ENCODE assay signal across 14 mouse cellular contexts in the genomic region with DNA sequence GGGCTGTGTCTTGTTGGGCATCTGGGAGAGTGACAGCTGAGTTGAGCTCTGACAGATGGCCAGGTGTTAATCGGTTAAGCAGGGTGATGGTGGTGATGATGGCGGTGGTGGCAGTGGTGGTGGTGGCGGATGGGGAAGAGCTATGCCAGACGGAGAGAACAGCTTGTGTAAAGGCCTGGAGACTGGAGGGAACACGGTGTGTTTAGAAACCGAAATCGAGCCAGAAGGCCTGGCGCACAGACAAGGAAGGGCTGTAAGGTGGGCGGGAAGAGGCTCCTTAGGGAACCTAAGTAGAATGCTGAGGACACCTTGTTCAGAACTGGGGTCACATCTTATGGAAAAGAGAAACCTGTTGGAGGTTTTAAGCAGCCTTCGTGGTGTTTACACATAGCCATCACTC.
A peak's percentile ranks its signal among the peaks of the same experiment; 100 is the strongest.
DNase-seq lines count a peak whose midpoint lies in the region; ATAC-seq and TF ChIP-seq lines count a peak whose summit lies in the region.
"Had no signal": no experiment of that assay in that cellular context is flagged by ENCODE, and none has a peak within 500 bp of the region (broad histone marks: within the 10 kb centered on the region; RNA-seq: fewer than 3 reads in every experiment).

No protein-coding gene starts in this region.

- no peak for ATAC-seq in hindbrain, postnatal 0 days
- ATAC-seq in hindbrain, embryonic 11.5 days (ENCODE audit: low FRiP score): no peak

- H3K27me3 ChIP-seq in hindbrain, postnatal 0 days (ENCODE audit: insufficient read depth, low read length): no peaks in the 10 kb centered on the region
- H3K27me3 ChIP-seq in hindbrain, embryonic 10.5 days (ENCODE audit: insufficient read depth, poor library complexity, severe bottlenecking): no peaks in the 10 kb centered on the region
- no peaks in the 10 kb centered on the region for H3K27me3 ChIP-seq in hindbrain, embryonic 11.5 days (ENCODE audit: control insufficient read depth, insufficient read depth, low read length)
- H3K27me3 ChIP-seq: liver, embryonic 15.5 days; neural tube, embryonic 13.5 days had no signal

- H3K4me2 ChIP-seq in hindbrain, postnatal 0 days (ENCODE audit: low read depth, low read length): no peak overlapping the region
- H3K4me2 ChIP-seq in hindbrain, embryonic 11.5 days (replicated peaks; ENCODE audit: low read depth, low read length): no peak overlapping the region
- H3K4me2 ChIP-seq: liver, embryonic 15.5 days; neural tube, embryonic 13.5 days had no signal

- H3K27ac ChIP-seq in hindbrain, postnatal 0 days: no peak overlapping the region
- H3K27ac ChIP-seq in hindbrain, embryonic 10.5 days: no peak overlapping the region
- no peak overlapping the region for H3K27ac ChIP-seq in hindbrain, embryonic 11.5 days (ENCODE audit: low read depth, low read length)
- H3K27ac ChIP-seq: liver, embryonic 15.5 days; neural tube, embryonic 13.5 days had no signal

- H3K4me1 ChIP-seq in hindbrain, postnatal 0 days (ENCODE audit: insufficient read depth, low read length): no peaks in the 10 kb centered on the region
- no peaks in the 10 kb centered on the region for H3K4me1 ChIP-seq in hindbrain, embryonic 10.5 days (replicated peaks)
- H3K4me1 ChIP-seq in hindbrain, embryonic 11.5 days (replicated peaks; ENCODE audit: control insufficient read depth, insufficient read depth, low read length): no peaks in the 10 kb centered on the region
- H3K4me1 ChIP-seq: liver, embryonic 15.5 days had no signal

- DNase-seq in hindbrain, postnatal 0 days (ENCODE audit: low spot score): peak; percentile 34
- no peak for DNase-seq in hindbrain, embryonic 10.5 days (ENCODE audit: low spot score)
- DNase-seq in frontal cortex, postnatal 14 days (ENCODE audit: low spot score in 2 of 2): peak; percentile 49 to 51
- peak; percentile 51 to 89 for DNase-seq in left cerebral cortex, adult 9 months (ENCODE audit: low spot score in 2 of 2)
- DNase-seq in testis, postnatal 10 days (ENCODE audit: low spot score): peak; percentile 44
- DNase-seq in adrenal gland, postnatal 10 days: no peak
- no peak for DNase-seq in heart, postnatal 36 days
- DNase-seq in hindbrain, embryonic 11.5 days (ENCODE audit: low spot score): no peak
- DNase-seq: adrenal gland, adult 8-10 months; B cell, adult 2 months; embryo, embryonic 11 days; kidney, postnatal 14 days had no signal

- no peak overlapping the region for H3K9ac ChIP-seq in hindbrain, postnatal 0 days (replicated peaks; ENCODE audit: low read length)
- no peak overlapping the region for H3K9ac ChIP-seq in hindbrain, embryonic 11.5 days (ENCODE audit: low read depth, low read length)
- H3K9ac ChIP-seq: liver, embryonic 15.5 days; neural tube, embryonic 13.5 days had no signal

- intact Hi-C loops in heart, postnatal 36 days (cut with DNase I): no loop called here

- H3K4me3 ChIP-seq in hindbrain, postnatal 0 days (ENCODE audit: low read length): no peak overlapping the region
- H3K4me3 ChIP-seq in hindbrain, embryonic 10.5 days: no peak overlapping the region
- no peak overlapping the region for H3K4me3 ChIP-seq in hindbrain, embryonic 11.5 days (ENCODE audit: low read depth, low read length)
- H3K4me3 ChIP-seq: liver, embryonic 15.5 days; neural tube, embryonic 13.5 days had no signal

- no peak for TF ChIP-seq CTCF in hindbrain, postnatal 0 days (IDR thresholded peaks at IDR 0.05; ENCODE audit: low read depth)

- WGBS in hindbrain, postnatal 0 days: 79% methylated on average over 10 of the region's 10 CpGs
- WGBS in hindbrain, embryonic 10.5 days: 83% methylated on average over 10 of the region's 10 CpGs
- WGBS in hindbrain, embryonic 11.5 days: 85% methylated on average over 10 of the region's 10 CpGs

- H3K9me3 ChIP-seq in hindbrain, postnatal 0 days (ENCODE audit: low read length): no peaks in the 10 kb centered on the region
- H3K9me3 ChIP-seq in hindbrain, embryonic 10.5 days: no peaks in the 10 kb centered on the region
- no peaks in the 10 kb centered on the region for H3K9me3 ChIP-seq in hindbrain, embryonic 11.5 days (ENCODE audit: control insufficient read depth, low read length)
- H3K9me3 ChIP-seq: liver, embryonic 15.5 days; neural tube, embryonic 13.5 days had no signal

- H3K36me3 ChIP-seq in hindbrain, postnatal 0 days (ENCODE audit: insufficient read depth, low read length): no peaks in the 10 kb centered on the region
- no peaks in the 10 kb centered on the region for H3K36me3 ChIP-seq in hindbrain, embryonic 10.5 days
- H3K36me3 ChIP-seq in hindbrain, embryonic 11.5 days (ENCODE audit: control insufficient read depth, insufficient read depth, low read length): no peaks in the 10 kb centered on the region
- H3K36me3 ChIP-seq: liver, embryonic 15.5 days; neural tube, embryonic 13.5 days had no signal

Comparison
In these comparisons a context has a peak if more than half of its experiments do, and no peak if none do; other contexts are left out.
1. DNase-seq: peak in hindbrain, postnatal 0 days (single experiment), frontal cortex, postnatal 14 days (2 of 2), left cerebral cortex, adult 9 months (2 of 2) and testis, postnatal 10 days (single experiment); none in hindbrain, embryonic 10.5 days (single experiment), adrenal gland, postnatal 10 days (single experiment), heart, postnatal 36 days (0 of 2) and hindbrain, embryonic 11.5 days (single experiment).